Mouse (Mus musculus) heart, embryonic 14.5 days (tissue): ENCODE results near the gene Gm5134. TPM values are rescaled to one million over a fixed set of nuclear protein-coding genes. Genes with fewer than 3 reads are reported as not detected.

ENCODE experiments used
- ATAC-seq: fragments of 200-750 bp; cut with Nextera tagmentation; 2 replicates; pipeline ENCODE4 v1.8.0; 2017; ENCODE audit warnings: low read depth, moderate TSS enrichment; ENCODE audit not compliant: insufficient number of reproducible peaks, insufficient read depth, low FRiP score
- H3K27ac ChIP-seq, 2 experiments: fragments of 200-500 bp in 1 of 2; fragments of 300-500 bp in 1 of 2; sonication (generic) in 1 of 2; replicated peaks in 1 of 2; 2 replicates each; pipeline ENCODE4 v1.5.1; 2012 to 2014; ENCODE audit warnings: low read depth in 2 of 2, low read length in 2 of 2, control low read depth in 1 of 2, mild to moderate bottlenecking in 1 of 2, mixed read lengths in 1 of 2; ENCODE audit not compliant: control insufficient read depth in 1 of 2, insufficient read depth in 1 of 2
- H3K27me3 ChIP-seq: fragments of 300-500 bp; sonication (generic); 2 replicates; pipeline ENCODE4 v1.6.1; 2014; ENCODE audit warnings: mild to moderate bottlenecking, low read length, control low read depth; ENCODE audit not compliant: control insufficient read depth, insufficient read depth
- H3K36me3 ChIP-seq: fragments of 300-500 bp; sonication (generic); 2 replicates; pipeline ENCODE4 v1.6.1; 2014; ENCODE audit warnings: mild to moderate bottlenecking, control low read depth, low read length, mixed read lengths; ENCODE audit not compliant: control insufficient read depth, insufficient read depth
- H3K4me1 ChIP-seq, 2 experiments: fragments of 200-500 bp in 1 of 2; fragments of 300-500 bp in 1 of 2; sonication (generic) in 1 of 2; 2 replicates each; pipeline ENCODE4 v1.6.1; 2012 to 2014; ENCODE audit warnings: low read length in 2 of 2, control low read depth in 1 of 2, mixed read lengths in 1 of 2; ENCODE audit not compliant: control insufficient read depth in 2 of 2, insufficient read depth in 2 of 2
- H3K4me2 ChIP-seq: fragments of 300-500 bp; sonication (generic); 2 replicates; pipeline ENCODE4 v1.6.1; 2014; ENCODE audit warnings: mild to moderate bottlenecking, low read length
- H3K4me3 ChIP-seq, 2 experiments: fragments of 200-500 bp in 1 of 2; fragments of 300-500 bp in 1 of 2; sonication (generic) in 1 of 2; 2 replicates each; pipeline ENCODE4 v1.5.1; 2012 to 2014; ENCODE audit warnings: low read length in 2 of 2, mild to moderate bottlenecking in 2 of 2, control low read depth in 1 of 2, low read depth in 1 of 2, moderate library complexity in 1 of 2; ENCODE audit not compliant: control insufficient read depth in 1 of 2, insufficient read depth in 1 of 2
- H3K9ac ChIP-seq: fragments of 300-500 bp; sonication (generic); 2 replicates; pipeline ENCODE4 v1.6.1; 2014; ENCODE audit warnings: mild to moderate bottlenecking, low read length
- H3K9me3 ChIP-seq: fragments of 300-500 bp; sonication (generic); 2 replicates; pipeline ENCODE4 v1.6.1; 2016; ENCODE audit warnings: low read length, control low read depth; ENCODE audit not compliant: control insufficient read depth
- WGBS: fragments of 180-500 bp; shearing (Covaris S2); extraction: QIAGEN DNeasy Blood & Tissue Kit; methylation state at CpG from one replicate; pipeline ENCODE4 v1.1.7; 2014; 5-methylcytosine and 5-hydroxymethylcytosine counted together
- microRNA-seq: library from miRNA; unstranded; fragments of <30 nt; microRNA quantifications from one replicate; pipeline ENCODE4, GENCODE M21; 2016
- polyA plus RNA-seq: library from polyadenylated mRNA; unstranded; fragments of >200 nt; fragmentation: Nextera tagmentation; extraction: Ambion mirVana; gene quantifications from 2 replicates; pipeline ENCODE4 v1.2.1, GENCODE M21; 2014

The Gm5134 gene
- polyA plus RNA-seq, 1 experiment from 2014 or later = not detected

DNA sequence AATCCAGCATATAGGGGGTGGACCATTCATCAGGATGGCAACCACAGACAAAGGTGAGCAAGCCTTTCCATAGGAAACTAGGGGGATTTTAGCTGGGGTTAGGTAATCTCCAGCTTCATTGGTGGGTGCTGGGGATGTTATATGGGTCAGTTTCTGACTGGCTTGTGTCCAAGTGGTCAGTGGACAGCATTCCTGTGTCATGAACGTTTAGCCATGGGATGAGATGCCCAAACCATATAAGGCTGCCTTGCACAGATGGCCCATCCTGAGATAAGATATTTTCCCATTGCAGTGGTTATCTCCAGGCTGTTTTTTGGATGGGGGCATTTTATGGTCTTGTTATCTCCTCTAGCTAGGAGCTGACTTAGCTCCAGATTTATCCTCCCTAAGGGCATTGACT, 92.4 kb downstream of the Gm5134 start:
- no peak for ATAC-seq
- 0% methylated on average over 1 of the region's 1 CpGs for WGBS

DNA sequence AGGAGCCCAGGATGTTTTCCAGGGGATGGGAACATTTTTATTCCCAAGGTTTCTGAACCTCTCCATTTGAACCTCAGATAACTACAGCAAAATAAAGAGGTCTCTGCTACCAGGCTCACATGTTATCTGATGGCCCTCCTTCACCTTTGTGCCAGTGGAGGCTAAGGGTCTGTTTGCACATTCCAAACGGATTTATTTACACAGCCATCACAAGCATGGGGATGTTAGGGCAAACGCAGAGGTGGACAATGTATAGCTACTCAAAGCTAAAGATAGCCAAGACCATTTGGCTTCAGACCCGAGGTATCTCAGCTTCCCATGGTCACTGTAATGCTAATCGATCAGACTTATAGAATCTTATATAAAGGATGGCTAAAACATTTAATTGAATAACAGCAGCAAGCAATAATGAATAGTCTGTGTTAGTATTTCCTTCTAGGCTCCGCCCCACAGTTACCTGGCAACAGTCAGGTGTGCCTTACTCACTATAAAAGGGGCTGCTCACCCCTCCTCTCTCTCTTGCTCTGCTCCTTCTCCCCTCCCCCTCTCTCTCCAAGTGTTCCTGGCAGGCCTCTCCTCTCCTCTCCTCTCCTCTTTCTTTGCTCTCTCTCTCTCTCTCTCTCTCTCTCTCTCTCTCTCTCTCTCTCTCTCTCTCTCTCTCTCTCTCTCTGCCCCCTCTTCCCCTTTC, 93.0 kb downstream of the Gm5134 start:
- Histone ChIP-seq H3K36me3 (0 out of 2 replicates have a peak, but pooled peaks cover 6% of the 10 kb centered on the region), H3K4me2 (no peak overlapping the region), H3K9me3 (0 out of 2 replicates have a peak, but pooled peaks cover 3% of the 10 kb centered on the region), H3K27ac (no peak overlapping the region), H3K4me1 (peaks cover 7% of the 10 kb centered on the region in 2 experiments; a peak in 3 of 4 replicates), H3K27me3 (no peaks in the 10 kb centered on the region), H3K9ac (no peak overlapping the region), H3K4me3 (no peak overlapping the region)
- WGBS = 28% methylated on average over 5 of the region's 5 CpGs
- no peak for ATAC-seq

More for the DNA sequence above, 92.4 kb downstream of the Gm5134 start:
- H3K27ac ChIP-seq = no peak overlapping the region
- no peak overlapping the region for H3K9ac ChIP-seq
- peaks cover 8% of the 10 kb centered on the region; the same call in 1 of the 2 replicates for H3K36me3 ChIP-seq
- peaks cover 7% of the 10 kb centered on the region in 2 experiments; a peak in 3 of 4 replicates for H3K4me1 ChIP-seq
- 0 out of 2 replicates have a peak, but pooled peaks cover 2% of the 10 kb centered on the region for H3K9me3 ChIP-seq
- H3K27me3 ChIP-seq = no peaks in the 10 kb centered on the region
- H3K4me2 ChIP-seq = no peak overlapping the region
- H3K4me3 ChIP-seq = no peak overlapping the region

DNA sequence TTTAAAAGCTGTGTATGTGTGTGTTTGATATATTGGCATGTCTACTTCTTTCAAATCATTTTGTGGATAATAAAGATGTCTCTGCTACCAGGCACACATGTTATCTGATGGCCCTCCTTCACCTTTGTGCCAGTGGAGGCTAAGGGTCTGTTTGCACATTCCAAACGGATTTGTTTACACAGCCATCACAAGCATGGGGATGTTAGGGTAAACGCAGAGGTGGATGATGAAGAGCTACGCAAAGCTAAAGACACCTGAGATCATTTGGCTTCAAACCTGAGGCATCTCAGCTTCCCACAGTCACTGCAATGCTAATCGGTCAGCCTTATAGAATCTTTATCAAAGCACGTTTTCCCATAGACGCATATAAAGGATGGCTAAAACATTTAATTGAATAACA, 94.7 kb downstream of the Gm5134 start:
- peaks cover 7% of the 10 kb centered on the region in 2 experiments; a peak in 3 of 4 replicates for H3K4me1 ChIP-seq
- 45% methylated on average over 6 of the region's 6 CpGs for WGBS
- H3K4me3 ChIP-seq = no peak overlapping the region
- H3K4me2 ChIP-seq = no peak overlapping the region
- H3K27me3 ChIP-seq = no peaks in the 10 kb centered on the region
- 0 out of 2 replicates have a peak, but pooled peaks cover 3% of the 10 kb centered on the region for H3K36me3 ChIP-seq
- no peak overlapping the region for H3K9ac ChIP-seq
- H3K27ac ChIP-seq = no peak overlapping the region
- H3K9me3 ChIP-seq = 0 out of 2 replicates have a peak, but pooled peaks cover 3% of the 10 kb centered on the region
- ATAC-seq = no peak

DNA sequence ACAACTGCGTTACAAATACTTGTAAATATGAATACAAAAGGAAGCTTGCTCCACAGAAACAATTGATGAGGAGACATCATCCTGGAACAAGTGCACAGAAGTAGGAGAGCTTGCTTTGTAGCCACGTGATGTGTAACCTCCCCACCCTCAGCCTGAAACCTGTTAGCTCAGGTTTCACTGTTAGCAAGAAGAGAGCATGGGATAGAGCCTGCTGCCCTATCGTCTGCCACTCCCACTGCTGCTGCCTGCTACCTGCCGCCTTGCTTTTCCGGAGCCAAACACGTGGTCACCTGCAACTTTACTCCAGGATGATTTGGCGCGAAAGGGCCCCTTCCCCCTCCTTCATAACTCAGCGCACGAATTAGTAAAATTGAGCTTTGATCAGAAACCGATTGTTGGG, 97.5 kb downstream of the Gm5134 start:
- Histone ChIP-seq H3K27ac (no peak overlapping the region), H3K27me3 (no peaks in the 10 kb centered on the region), H3K9ac (no peak overlapping the region), H3K4me1 (peaks cover 4% of the 10 kb centered on the region in 2 experiments; a peak in 2 of 4 replicates), H3K4me3 (no peak overlapping the region), H3K36me3 (no peaks in the 10 kb centered on the region), H3K9me3 (0 out of 2 replicates have a peak, but pooled peaks cover 3% of the 10 kb centered on the region), H3K4me2 (no peak overlapping the region)
- no peak for ATAC-seq
- 74% methylated on average over 11 of the region's 11 CpGs for WGBS

Small RNA genes lying within 50 kb of the gene (microRNA-seq; reads per million reads assigned to microRNA genes)
- not detected for gene Mir6409

Other genes with a start within 250 kb of the Gm5134 start
- gene Cabin1, start 190.2 kb upstream of the Gm5134 start, polyA plus RNA-seq = 27.0 and 30.8 TPM in 2 replicates
- 35.9 and 37.5 TPM in 2 replicates for gene Ddt, start 181.1 kb upstream of the Gm5134 start, polyA plus RNA-seq
- not detected in 2 replicates for gene Gm20441, start 173.6 kb upstream of the Gm5134 start, polyA plus RNA-seq
- gene Gstt3, start 173.1 kb upstream of the Gm5134 start, polyA plus RNA-seq = 3.2 and 5.0 TPM in 2 replicates
- gene Gstt1, start 155.9 kb upstream of the Gm5134 start, polyA plus RNA-seq = 8.6 and 13.5 TPM in 2 replicates
- gene Gstt4, start 132.0 kb upstream of the Gm5134 start, polyA plus RNA-seq = not detected in 2 replicates
- gene Gstt2, start 117.1 kb upstream of the Gm5134 start, polyA plus RNA-seq = 12.6 and 13.5 TPM in 2 replicates
- 2,486 and 2,703 TPM in 2 replicates for gene Mif, start 94.3 kb upstream of the Gm5134 start, polyA plus RNA-seq
- gene Derl3, start 61.1 kb upstream of the Gm5134 start, polyA plus RNA-seq = 1.1 and 1.7 TPM in 2 replicates
- 99.1 and 103 TPM in 2 replicates for gene Smarcb1, start 32.9 kb upstream of the Gm5134 start, polyA plus RNA-seq
- gene Chchd10, start 21.4 kb upstream of the Gm5134 start, polyA plus RNA-seq = 647 and 682 TPM in 2 replicates
- 23.4 and 25.1 TPM in 2 replicates for gene Mmp11, start 18.0 kb upstream of the Gm5134 start, polyA plus RNA-seq
- gene Gm867, start 13.8 kb upstream of the Gm5134 start, polyA plus RNA-seq = 0.28 and 0.57 TPM in 2 replicates
- 0.46 and 0.58 TPM in 2 replicates for gene Vpreb3, start 11.5 kb upstream of the Gm5134 start, polyA plus RNA-seq
- 13.6 and 14.7 TPM in 2 replicates for gene Zfp280b, start 78.1 kb downstream of the Gm5134 start, polyA plus RNA-seq
- not detected in 2 replicates for gene Slc5a4b, start 156.4 kb downstream of the Gm5134 start, polyA plus RNA-seq
- gene Slc5a4a, start 192.9 kb downstream of the Gm5134 start, polyA plus RNA-seq = not detected in 2 replicates